Mouse (Mus musculus) limb, embryonic 14.5 days (tissue): ENCODE measurements around the gene Gm11042. TPM values are rescaled to one million over a fixed set of nuclear protein-coding genes. Genes with fewer than 3 reads are reported as not detected.

ENCODE experiments used
- ATAC-seq: fragments of 200-750 bp; cut with Nextera tagmentation; 2 replicates; pipeline ENCODE4 v1.8.0; 2017; ENCODE audit warnings: low read depth, moderate number of reproducible peaks, moderate TSS enrichment; ENCODE audit not compliant: low FRiP score
- DNase-seq: peaks from one replicate; pipeline ENCODE4 v3.0.0-alpha.2; 2015; ENCODE audit warnings: low spot score
- H3K27ac ChIP-seq: fragments of 300-500 bp; sonication (generic); replicated peaks from 2 replicates; pipeline ENCODE4 v1.5.1; 2014; ENCODE audit warnings: low read depth, mild to moderate bottlenecking, low read length, moderate library complexity, mixed read lengths
- H3K27me3 ChIP-seq: fragments of 300-500 bp; sonication (generic); 2 replicates; pipeline ENCODE4 v1.6.1; 2014; ENCODE audit warnings: low read length, mixed read lengths; ENCODE audit not compliant: control insufficient read depth, insufficient read depth
- H3K36me3 ChIP-seq: fragments of 300-500 bp; sonication (generic); 2 replicates; pipeline ENCODE4 v1.6.1; 2014; ENCODE audit warnings: mild to moderate bottlenecking, low read length, moderate library complexity, mixed read lengths; ENCODE audit not compliant: control insufficient read depth, insufficient read depth
- H3K4me1 ChIP-seq: fragments of 300-500 bp; sonication (generic); 2 replicates; pipeline ENCODE4 v1.6.1; 2014; ENCODE audit warnings: antibody characterized with exemption, low read length, mixed read lengths; ENCODE audit not compliant: control insufficient read depth, insufficient read depth
- H3K4me2 ChIP-seq: fragments of 300-500 bp; sonication (generic); replicated peaks from 2 replicates; pipeline ENCODE4 v1.6.1; 2014; ENCODE audit warnings: low read depth, mild to moderate bottlenecking, low read length, moderate library complexity; ENCODE audit not compliant: severe bottlenecking
- H3K4me3 ChIP-seq: fragments of 300-500 bp; sonication (generic); replicated peaks from 2 replicates; pipeline ENCODE4 v1.5.1; 2014; ENCODE audit warnings: low read length
- H3K9ac ChIP-seq: fragments of 300-500 bp; sonication (generic); 2 replicates; pipeline ENCODE4 v1.6.1; 2014; ENCODE audit warnings: mild to moderate bottlenecking, low read depth, low read length, moderate library complexity; ENCODE audit not compliant: severe bottlenecking
- H3K9me3 ChIP-seq: fragments of 300-500 bp; sonication (generic); 2 replicates; pipeline ENCODE4 v1.6.1; 2016; ENCODE audit warnings: low read length; ENCODE audit not compliant: control insufficient read depth
- POLR2A ChIP-seq: fragments of 200-500 bp; IDR thresholded peaks from 2 replicates; pipeline ENCODE4 v1.8.0; 2012; ENCODE audit warnings: inconsistent platforms, mild to moderate bottlenecking, moderate library complexity, borderline replicate concordance; ENCODE audit not compliant: insufficient read depth, insufficient read length; ENCODE audit errors: extremely low read depth
- WGBS: fragments of 180-500 bp; shearing (Covaris S2); extraction: QIAGEN DNeasy Blood & Tissue Kit; methylation state at CpG from one replicate; pipeline ENCODE4 v1.1.7; 2014; 5-methylcytosine and 5-hydroxymethylcytosine counted together
- polyA plus RNA-seq, 2 experiments: library from polyadenylated mRNA; depleted of rRNA in 1 of 2; stranded (reverse) in 1 of 2; unstranded in 1 of 2; fragments of >200 nt; fragmentation: Nextera tagmentation in 1 of 2; extraction: Ambion mirVana in 1 of 2; gene quantifications; 2 replicates each; pipeline versions ENCODE4 v1.2.1 to v1.2.3; 2012 to 2014

Gene Gm11042
- polyA plus RNA-seq, 2 experiments: not detected

GRCm38 (mm10) chr12:74268644-74269285, 47.4 kb downstream of the Gm11042 start:
- H3K4me2 ChIP-seq: no peak overlapping the region
- H3K27ac ChIP-seq: no peak overlapping the region
- DNase-seq (no peak), ATAC-seq (no peak)
- H3K36me3 ChIP-seq: no peaks in the 10 kb centered on the region
- H3K4me1 ChIP-seq: no peaks in the 10 kb centered on the region
- no peaks in the 10 kb centered on the region for H3K9me3 ChIP-seq
- H3K9ac ChIP-seq: no peak overlapping the region
- 88% methylated on average over 15 of the region's 15 CpGs for whole genome bisulfite sequencing
- H3K4me3 ChIP-seq: no peak overlapping the region
- no peak for TF ChIP-seq POLR2A
- no peaks in the 10 kb centered on the region for H3K27me3 ChIP-seq

- no peak for TF ChIP-seq POLR2A
- ATAC-seq (no peak), DNase-seq (no peak)
- Histone ChIP-seq H3K4me3 (no peak overlapping the region), H3K4me2 (no peak overlapping the region), H3K9me3 (no peaks in the 10 kb centered on the region), H3K4me1 (no peaks in the 10 kb centered on the region), H3K36me3 (no peaks in the 10 kb centered on the region), H3K27ac (no peak overlapping the region), H3K27me3 (no peaks in the 10 kb centered on the region), H3K9ac (no peak overlapping the region)
- 92% methylated on average over 4 of the region's 4 CpGs for WGBS
Observed at GRCm38 (mm10) chr12:74267049-74267448, 49.1 kb downstream of the Gm11042 start.
